Mouse (Mus musculus) bone marrow, adult 2 months (tissue): Measurements from ENCODE around the gene Smyd2.

Experiments used
- CTCF ChIP-seq: fragments of 200-500 bp; IDR thresholded peaks from 2 replicates; pipeline ENCODE4 v1.5.1; 2011; ENCODE audit warnings: low read length, control low read depth; ENCODE audit not compliant: control insufficient read depth, insufficient read depth
- POLR2A ChIP-seq: fragments of 200-500 bp; IDR thresholded peaks from 2 replicates; pipeline ENCODE4 v1.6.1; 2011; ENCODE audit warnings: low read depth, mild to moderate bottlenecking, control low read depth, low read length, borderline replicate concordance; ENCODE audit not compliant: control insufficient read depth

GRCm38 (mm10) chr1:189880745-189881144 is 41.4 kb downstream of the Smyd2 start:
- TF ChIP-seq POLR2A (no peak), CTCF (no peak)
